Mouse (Mus musculus) gastrocnemius, adult 8-10 months (tissue): ENCODE results near the gene Gm11627. TPM values are rescaled to one million over a fixed set of nuclear protein-coding genes. Genes with fewer than 3 reads are reported as not detected.
"Not testable (repeated sequence)": the region's sequence is repeated elsewhere in the genome, so short reads cannot be mapped to it uniquely, and the experiment has no call there.

Source experiments
- DNase-seq, 2 experiments: peaks; one replicate each; pipeline ENCODE4 v3.0.0; 2022; ENCODE audit warnings: low spot score in 2 of 2
- total RNA-seq, 4 experiments: library from RNA; stranded (reverse); gene quantifications; 2 replicates each; pipeline ENCODE4 v1.2.4; 2022

The Gm11627 gene
- under 1 TPM in 1 of 4 experiments, not detected in 3; 0.80 TPM for total RNA-seq

GRCm38 (mm10) chr11:102579165-102580033 lies at the start of gene Gm11627:
TSS of gene Gm11627 (minus strand) at chr11:102579461.
- DNase-seq: no peak

- no peak for DNase-seq
These were observed 49.3 kb upstream of the Gm11627 start for GRCm38 (mm10) chr11:102628529-102628928.

GRCm38 (mm10) chr11:102627171-102627931 lies 48.1 kb upstream of the Gm11627 start:
- no peak for DNase-seq

GRCm38 (mm10) chr11:102624888-102625407 lies 45.7 kb upstream of the Gm11627 start:
- DNase-seq: no peak

GRCm38 (mm10) chr11:102623876-102624789 lies 44.9 kb upstream of the Gm11627 start:
- no peak for DNase-seq

GRCm38 (mm10) chr11:102619449-102619848 lies 40.2 kb upstream of the Gm11627 start:
- no peak for DNase-seq

- DNase-seq: no peak
These were observed 32.0 kb upstream of the Gm11627 start for GRCm38 (mm10) chr11:102611317-102611705.

- no peak for DNase-seq
These were observed 31.5 kb upstream of the Gm11627 start for GRCm38 (mm10) chr11:102610675-102611316.

GRCm38 (mm10) chr11:102610260-102610659 lies 31.0 kb upstream of the Gm11627 start:
- DNase-seq: no peak

- DNase-seq: no peak
These were observed 30.2 kb upstream of the Gm11627 start for GRCm38 (mm10) chr11:102609483-102609882.

- DNase-seq: no peak
These were observed 29.4 kb upstream of the Gm11627 start for GRCm38 (mm10) chr11:102608691-102609090.

- no peak for DNase-seq
These were observed 28.7 kb upstream of the Gm11627 start for GRCm38 (mm10) chr11:102607686-102608548.

GRCm38 (mm10) chr11:102607201-102607600 lies 27.9 kb upstream of the Gm11627 start:
- DNase-seq: not testable (repeated sequence)

GRCm38 (mm10) chr11:102606751-102607171 lies 27.5 kb upstream of the Gm11627 start:
- no peak for DNase-seq

- DNase-seq: no peak
These were observed 26.5 kb upstream of the Gm11627 start for GRCm38 (mm10) chr11:102605553-102606416.

- DNase-seq: peak in 1 of 2 experiments; percentile 11
These were observed 25.7 kb upstream of the Gm11627 start for GRCm38 (mm10) chr11:102604777-102605552.

GRCm38 (mm10) chr11:102604010-102604584 lies 24.8 kb upstream of the Gm11627 start, which contains the start of gene Fzd2:
TSS of gene Fzd2 (plus strand) at chr11:102604396.
- peak; percentile 58 to 78 for DNase-seq
